Mouse (Mus musculus): ENCODE measurements around the gene Olfr1219. TPM values are rescaled to one million over a fixed set of nuclear protein-coding genes. Genes with fewer than 3 reads are reported as not detected.

The Olfr1219 gene
- 0.07 TPM for polyA plus RNA-seq (2014; fragmentation: Illumina TruSeq; extraction: RNeasy Lipid Tissue Mini Kit (QIAGEN cat#74804); ENCODE audit: low read depth, low replicate concordance)

GRCm38 (mm10) chr2:89083413-89083812 is at the start of gene Olfr1219:
Gene Olfr1219 (minus strand): TSS chr2:89083513.

GRCm38 (mm10) chr2:89132954-89133353 is 49.6 kb upstream of the Olfr1219 start, which contains the start of gene Olfr1222:
Gene Olfr1222 (minus strand): TSS chr2:89133054.

DNA sequence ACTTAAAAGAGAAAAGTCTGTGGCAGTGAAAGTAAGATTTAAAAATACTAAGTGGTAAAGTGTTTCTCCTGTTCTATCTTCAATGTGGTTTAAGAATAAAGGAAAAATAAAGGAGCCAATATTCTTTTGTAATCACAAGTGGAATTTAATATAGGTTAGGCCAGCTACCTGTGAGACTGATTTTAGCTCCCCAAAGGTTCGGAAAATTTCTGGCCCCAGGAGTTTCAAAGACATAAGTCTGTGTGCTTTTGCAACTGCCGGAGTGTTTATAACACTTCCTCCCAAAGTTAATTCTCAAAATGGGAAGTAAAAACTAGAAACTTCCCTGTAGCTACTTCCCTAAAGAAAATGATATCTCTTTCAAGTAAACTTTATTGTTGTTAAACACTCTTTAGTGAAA is 33.9 kb upstream of the Olfr1219 start, which contains the start of gene Olfr1221:
Olfr1221 (minus strand) TSS at position 101 of the 400 bp plus-strand sequence.

DNA sequence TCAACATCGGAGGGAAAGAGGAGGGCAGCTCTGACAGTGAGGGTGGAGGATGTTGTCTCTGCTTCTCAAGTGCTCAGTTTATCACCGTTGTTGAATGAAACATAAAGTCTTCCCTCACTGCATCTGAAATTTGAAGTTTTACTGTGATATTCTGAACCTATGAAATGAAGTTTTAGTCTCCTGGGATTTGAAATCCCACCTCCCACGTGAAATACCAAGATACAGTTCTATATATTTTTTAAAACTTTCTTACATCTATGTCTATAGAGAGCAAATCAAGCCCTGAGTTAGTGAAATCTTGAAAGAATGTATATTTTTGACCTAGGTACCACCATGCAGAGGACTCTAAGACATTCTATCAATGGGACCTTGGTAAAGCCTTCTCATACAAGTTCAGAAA is 23.4 kb upstream of the Olfr1219 start, which contains the start of gene Olfr1220:
Olfr1220 (minus strand) TSS at position 101 of the 400 bp plus-strand sequence.

GRCm38 (mm10) chr2:89061087-89061486 is 22.2 kb downstream of the Olfr1219 start, which contains the start of gene Olfr1218:
Gene Olfr1218 (minus strand): TSS chr2:89061187.

GRCm38 (mm10) chr2:89031965-89032364 is 51.3 kb downstream of the Olfr1219 start, which contains the start of gene Olfr1217:
Gene Olfr1217 (minus strand): TSS chr2:89032065.

Other genes starting within 250 kb of the Olfr1219 start
- not detected for gene Olfr1204, start 234.2 kb downstream of the Olfr1219 start, polyA plus RNA-seq (2014; fragmentation: Illumina TruSeq; extraction: RNeasy Lipid Tissue Mini Kit (QIAGEN cat#74804); ENCODE audit: low read depth, low replicate concordance)
- gene Olfr1206, start 220.3 kb downstream of the Olfr1219 start, polyA plus RNA-seq (2014; fragmentation: Illumina TruSeq; extraction: RNeasy Lipid Tissue Mini Kit (QIAGEN cat#74804); ENCODE audit: low read depth, low replicate concordance): not detected
- not detected for gene Olfr1208, start 181.2 kb downstream of the Olfr1219 start, polyA plus RNA-seq (2014; fragmentation: Illumina TruSeq; extraction: RNeasy Lipid Tissue Mini Kit (QIAGEN cat#74804); ENCODE audit: low read depth, low replicate concordance)
- not detected for gene Olfr1209, start 168.4 kb downstream of the Olfr1219 start, polyA plus RNA-seq (2014; fragmentation: Illumina TruSeq; extraction: RNeasy Lipid Tissue Mini Kit (QIAGEN cat#74804); ENCODE audit: low read depth, low replicate concordance)
- gene Olfr1211, start 145.4 kb downstream of the Olfr1219 start, polyA plus RNA-seq (2014; fragmentation: Illumina TruSeq; extraction: RNeasy Lipid Tissue Mini Kit (QIAGEN cat#74804); ENCODE audit: low read depth, low replicate concordance): not detected
- gene Olfr1212, start 129.5 kb downstream of the Olfr1219 start, polyA plus RNA-seq (2014; fragmentation: Illumina TruSeq; extraction: RNeasy Lipid Tissue Mini Kit (QIAGEN cat#74804); ENCODE audit: low read depth, low replicate concordance): not detected
- gene Gm13762, start 103.2 kb downstream of the Olfr1219 start, polyA plus RNA-seq (2014; fragmentation: Illumina TruSeq; extraction: RNeasy Lipid Tissue Mini Kit (QIAGEN cat#74804); ENCODE audit: low read depth, low replicate concordance): not detected
- gene Olfr1214, start 90.9 kb downstream of the Olfr1219 start, polyA plus RNA-seq (2014; fragmentation: Illumina TruSeq; extraction: RNeasy Lipid Tissue Mini Kit (QIAGEN cat#74804); ENCODE audit: low read depth, low replicate concordance): not detected
- not detected for gene Olfr1215, start 76.5 kb downstream of the Olfr1219 start, polyA plus RNA-seq (2014; fragmentation: Illumina TruSeq; extraction: RNeasy Lipid Tissue Mini Kit (QIAGEN cat#74804); ENCODE audit: low read depth, low replicate concordance)
- not detected for gene Olfr1216, start 65.2 kb downstream of the Olfr1219 start, polyA plus RNA-seq (2014; fragmentation: Illumina TruSeq; extraction: RNeasy Lipid Tissue Mini Kit (QIAGEN cat#74804); ENCODE audit: low read depth, low replicate concordance)
- gene Olfr1217, start 51.4 kb downstream of the Olfr1219 start, polyA plus RNA-seq (2014; fragmentation: Illumina TruSeq; extraction: RNeasy Lipid Tissue Mini Kit (QIAGEN cat#74804); ENCODE audit: low read depth, low replicate concordance): not detected
- gene Olfr1218, start 22.3 kb downstream of the Olfr1219 start, polyA plus RNA-seq (2014; fragmentation: Illumina TruSeq; extraction: RNeasy Lipid Tissue Mini Kit (QIAGEN cat#74804); ENCODE audit: low read depth, low replicate concordance): not detected
- gene Olfr1220, start 23.3 kb upstream of the Olfr1219 start, polyA plus RNA-seq (2014; fragmentation: Illumina TruSeq; extraction: RNeasy Lipid Tissue Mini Kit (QIAGEN cat#74804); ENCODE audit: low read depth, low replicate concordance): 0.07 TPM
- gene Olfr1221, start 33.8 kb upstream of the Olfr1219 start, polyA plus RNA-seq (2014; fragmentation: Illumina TruSeq; extraction: RNeasy Lipid Tissue Mini Kit (QIAGEN cat#74804); ENCODE audit: low read depth, low replicate concordance): not detected
- not detected for gene Olfr1222, start 49.5 kb upstream of the Olfr1219 start, polyA plus RNA-seq (2014; fragmentation: Illumina TruSeq; extraction: RNeasy Lipid Tissue Mini Kit (QIAGEN cat#74804); ENCODE audit: low read depth, low replicate concordance)
- gene Olfr1223, start 68.0 kb upstream of the Olfr1219 start, polyA plus RNA-seq (2014; fragmentation: Illumina TruSeq; extraction: RNeasy Lipid Tissue Mini Kit (QIAGEN cat#74804); ENCODE audit: low read depth, low replicate concordance): not detected
- gene Olfr1224-ps1, start 80.6 kb upstream of the Olfr1219 start, polyA plus RNA-seq (2014; fragmentation: Illumina TruSeq; extraction: RNeasy Lipid Tissue Mini Kit (QIAGEN cat#74804); ENCODE audit: low read depth, low replicate concordance): not detected
- not detected for gene Olfr1225, start 91.2 kb upstream of the Olfr1219 start, polyA plus RNA-seq (2014; fragmentation: Illumina TruSeq; extraction: RNeasy Lipid Tissue Mini Kit (QIAGEN cat#74804); ENCODE audit: low read depth, low replicate concordance)
- gene Olfr1226, start 116.5 kb upstream of the Olfr1219 start, polyA plus RNA-seq (2014; fragmentation: Illumina TruSeq; extraction: RNeasy Lipid Tissue Mini Kit (QIAGEN cat#74804); ENCODE audit: low read depth, low replicate concordance): 0.07 TPM
- gene Olfr1228, start 170.5 kb upstream of the Olfr1219 start, polyA plus RNA-seq (2014; fragmentation: Illumina TruSeq; extraction: RNeasy Lipid Tissue Mini Kit (QIAGEN cat#74804); ENCODE audit: low read depth, low replicate concordance): not detected
- gene Olfr1229, start 204.5 kb upstream of the Olfr1219 start, polyA plus RNA-seq (2014; fragmentation: Illumina TruSeq; extraction: RNeasy Lipid Tissue Mini Kit (QIAGEN cat#74804); ENCODE audit: low read depth, low replicate concordance): not detected
- gene Olfr1230, start 213.8 kb upstream of the Olfr1219 start, polyA plus RNA-seq (2014; fragmentation: Illumina TruSeq; extraction: RNeasy Lipid Tissue Mini Kit (QIAGEN cat#74804); ENCODE audit: low read depth, low replicate concordance): not detected
- gene Olfr1231, start 223.6 kb upstream of the Olfr1219 start, polyA plus RNA-seq (2014; fragmentation: Illumina TruSeq; extraction: RNeasy Lipid Tissue Mini Kit (QIAGEN cat#74804); ENCODE audit: low read depth, low replicate concordance): not detected
- not detected for gene Olfr1232, start 246.2 kb upstream of the Olfr1219 start, polyA plus RNA-seq (2014; fragmentation: Illumina TruSeq; extraction: RNeasy Lipid Tissue Mini Kit (QIAGEN cat#74804); ENCODE audit: low read depth, low replicate concordance)